Mouse (Mus musculus) T-cell, adult 2 months (primary cell): ENCODE results near the gene Gm7102.
"Not testable (repeated sequence)": the region's sequence is repeated elsewhere in the genome, so short reads cannot be mapped to it uniquely, and the experiment has no call there.

Source experiments
- DNase-seq: peaks from one replicate; pipeline ENCODE4 v3.0.0; 2022; ENCODE audit warnings: low spot score

The Gm7102 gene

GRCm38 (mm10) chr19:61175756-61176324 is at the start of gene Gm7102:
TSS of gene Gm7102 (minus strand) at chr19:61176309.
- no peak for DNase-seq

- peak; percentile 15 for DNase-seq
Measured at GRCm38 (mm10) chr19:61224678-61225525, 48.8 kb upstream of the Gm7102 start.

- DNase-seq, result no peak
Measured at GRCm38 (mm10) chr19:61223706-61224328, 47.7 kb upstream of the Gm7102 start.

- not testable (repeated sequence) for DNase-seq
Measured at GRCm38 (mm10) chr19:61207506-61207905, 31.4 kb upstream of the Gm7102 start.

- DNase-seq, result peak; percentile 26
Measured at GRCm38 (mm10) chr19:61199836-61200235, 23.7 kb upstream of the Gm7102 start.

GRCm38 (mm10) chr19:61199316-61199715 is 23.2 kb upstream of the Gm7102 start:
- DNase-seq, result peak; percentile 85

GRCm38 (mm10) chr19:61183590-61183989 is 7.5 kb upstream of the Gm7102 start, which contains the start of gene Gm6020:
TSS of gene Gm6020 (plus strand) at chr19:61183890.
- not testable (repeated sequence) for DNase-seq

- no peak for DNase-seq
Measured at GRCm38 (mm10) chr19:61151701-61152420, 24.2 kb downstream of the Gm7102 start.

- DNase-seq, result peak; percentile 32
Measured at GRCm38 (mm10) chr19:61151372-61151700, 24.8 kb downstream of the Gm7102 start.

GRCm38 (mm10) chr19:61141299-61141698 is 34.8 kb downstream of the Gm7102 start:
- DNase-seq, result no peak

- peak; percentile 87 for DNase-seq
Measured at GRCm38 (mm10) chr19:61140342-61141206, 35.5 kb downstream of the Gm7102 start, which contains the start of gene Zfp950. TSS of gene Zfp950 (minus strand) at chr19:61140840.

GRCm38 (mm10) chr19:61138655-61139054 is 37.5 kb downstream of the Gm7102 start:
- DNase-seq, result no peak

- no peak for DNase-seq
Measured at GRCm38 (mm10) chr19:61131096-61131495, 45.0 kb downstream of the Gm7102 start.
